Mouse (Mus musculus) ovary, postnatal 10 days (tissue): ENCODE data around the gene Nfatc4.

Experiments
- DNase-seq: peaks from one replicate; pipeline ENCODE4 v3.0.0; 2022; ENCODE audit warnings: low spot score

The Nfatc4 gene

DNA sequence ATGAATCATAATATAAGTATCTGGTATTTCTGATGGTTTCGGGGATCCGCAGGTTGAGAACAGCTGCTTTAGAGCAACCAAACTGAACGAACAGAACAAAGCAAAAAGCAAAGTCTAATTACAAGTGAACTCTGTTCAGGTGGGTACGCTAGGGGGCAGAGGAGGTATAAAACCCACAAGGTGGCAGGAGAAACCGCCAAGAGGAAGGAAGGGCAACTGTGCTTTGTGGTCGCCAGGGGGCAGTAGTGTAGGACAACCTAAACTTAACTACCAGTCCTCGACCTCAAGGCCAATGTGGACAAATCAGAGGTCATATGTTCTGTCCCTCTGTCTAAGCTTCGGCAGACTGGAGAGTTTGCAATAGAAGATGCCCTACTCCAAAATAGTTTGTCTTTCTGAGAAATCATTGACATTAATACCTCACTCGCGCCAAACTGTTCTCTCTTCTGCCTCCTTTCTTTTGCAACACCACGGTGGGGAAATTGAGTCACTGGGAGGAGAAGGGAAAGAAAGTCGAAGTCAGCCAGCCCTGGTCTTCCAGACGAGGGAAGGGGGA, 431 bp upstream of the Nfatc4 start:
- peak; percentile 49 for DNase-seq

- DNase-seq, result peak; percentile 52
Measured at GRCm38 (mm10) chr14:55824001-55824480, 1.1 kb downstream of the Nfatc4 start.

GRCm38 (mm10) chr14:55824481-55825215, 1.7 kb downstream of the Nfatc4 start:
- no peak for DNase-seq

DNA sequence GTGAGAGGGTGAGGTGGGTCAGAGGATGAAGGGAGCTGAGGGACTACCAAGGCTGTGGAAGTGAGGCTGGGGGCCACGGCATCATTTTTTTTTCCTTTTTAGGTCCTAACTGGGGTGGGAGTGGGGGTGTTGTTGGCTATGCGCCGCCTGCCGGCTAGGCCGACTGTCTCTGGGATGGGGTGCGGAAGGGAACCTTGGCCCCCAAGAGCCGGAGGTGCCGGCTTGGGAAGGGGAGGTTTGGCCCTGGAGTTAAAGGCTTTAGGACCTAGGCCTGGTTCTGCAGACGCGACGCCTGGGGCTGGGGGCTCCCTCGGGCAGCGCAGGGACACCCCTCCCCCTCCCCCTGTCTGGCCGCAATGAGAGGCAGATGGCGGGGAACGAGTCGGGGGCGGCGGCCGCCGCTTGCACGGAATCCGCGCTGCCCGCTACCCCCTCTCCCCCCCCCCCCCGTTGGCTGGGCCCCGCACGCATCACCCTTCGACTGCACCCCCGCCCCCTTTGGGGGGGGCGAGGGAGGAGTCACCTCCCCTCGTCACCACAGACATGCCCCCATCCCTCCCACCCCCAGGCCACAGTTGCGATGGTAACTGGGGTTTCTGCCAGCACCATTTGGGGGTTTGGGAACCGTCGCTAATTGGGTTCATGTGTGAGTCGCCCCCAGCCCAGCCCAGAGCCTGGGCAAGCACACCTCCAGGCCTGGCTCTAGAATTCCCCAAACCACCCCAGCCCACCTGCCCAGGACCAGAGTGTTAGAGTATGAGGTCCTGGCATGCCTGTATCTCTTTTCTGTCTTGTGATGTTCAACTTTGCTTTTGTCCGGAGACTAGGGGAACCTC, 2.5 kb downstream of the Nfatc4 start:
- no peak for DNase-seq

GRCm38 (mm10) chr14:55826142-55826541, 3.2 kb downstream of the Nfatc4 start:
- DNase-seq, result no peak

- DNase-seq, result no peak
Measured at GRCm38 (mm10) chr14:55826551-55827340, 3.8 kb downstream of the Nfatc4 start.

- DNase-seq, result no peak
Measured at GRCm38 (mm10) chr14:55828716-55829263, 5.8 kb downstream of the Nfatc4 start.

DNA sequence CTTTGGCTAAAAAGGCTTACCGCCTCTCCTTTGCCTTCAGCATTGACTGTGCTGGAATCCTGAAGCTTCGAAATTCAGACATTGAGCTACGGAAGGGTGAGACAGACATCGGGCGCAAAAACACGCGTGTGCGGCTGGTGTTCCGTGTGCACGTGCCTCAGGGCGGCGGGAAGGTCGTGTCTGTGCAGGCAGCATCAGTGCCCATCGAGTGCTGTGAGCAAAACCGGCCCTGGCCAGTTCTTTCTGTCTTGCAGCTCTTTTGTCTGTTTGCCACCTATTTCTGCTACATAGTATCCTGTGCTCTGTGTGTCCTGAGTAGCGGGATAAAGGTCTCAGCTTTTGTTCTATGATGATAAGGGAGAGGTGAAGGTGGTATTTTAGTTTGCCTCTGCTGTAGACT, 6.9 kb downstream of the Nfatc4 start:
- no peak for DNase-seq

GRCm38 (mm10) chr14:55830331-55830730, 7.4 kb downstream of the Nfatc4 start:
- no peak for DNase-seq

GRCm38 (mm10) chr14:55833126-55833525, 10.2 kb downstream of the Nfatc4 start:
- no peak for DNase-seq

DNA sequence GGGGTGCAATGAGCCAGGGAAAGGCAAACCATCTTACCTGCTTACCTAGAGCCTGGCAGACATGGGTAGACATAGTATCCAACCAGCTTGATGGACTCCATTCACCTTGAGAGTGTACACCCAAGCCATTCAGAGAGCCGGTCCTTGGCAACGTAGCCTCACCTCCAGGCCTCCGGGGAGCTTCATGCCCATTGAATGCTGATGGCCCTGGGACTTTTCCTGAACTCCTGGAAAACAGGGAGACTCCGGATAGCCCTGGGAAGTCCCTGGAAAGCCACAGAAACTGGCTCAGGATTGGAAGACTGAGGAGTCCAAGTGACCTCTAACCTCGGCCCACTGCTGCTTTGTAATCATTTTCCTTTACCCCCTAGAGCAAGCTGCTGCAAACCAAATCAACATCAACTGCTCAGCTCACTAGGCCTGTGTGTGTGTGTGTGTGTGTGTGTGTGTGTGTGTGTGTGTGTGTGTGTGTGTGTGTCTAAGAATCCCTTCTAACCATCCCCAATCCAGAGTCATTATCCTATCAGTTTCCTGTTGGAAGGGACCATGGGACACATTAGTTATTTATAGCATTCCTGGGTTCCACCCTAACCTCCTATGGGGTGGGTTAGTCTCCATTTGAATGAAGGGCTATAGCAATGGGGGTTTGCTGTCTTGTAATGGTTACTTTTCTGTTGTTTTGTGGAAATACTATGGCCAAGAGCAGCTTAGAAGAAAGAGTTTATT, 12.0 kb downstream of the Nfatc4 start:
- DNase-seq, result no peak

DNA sequence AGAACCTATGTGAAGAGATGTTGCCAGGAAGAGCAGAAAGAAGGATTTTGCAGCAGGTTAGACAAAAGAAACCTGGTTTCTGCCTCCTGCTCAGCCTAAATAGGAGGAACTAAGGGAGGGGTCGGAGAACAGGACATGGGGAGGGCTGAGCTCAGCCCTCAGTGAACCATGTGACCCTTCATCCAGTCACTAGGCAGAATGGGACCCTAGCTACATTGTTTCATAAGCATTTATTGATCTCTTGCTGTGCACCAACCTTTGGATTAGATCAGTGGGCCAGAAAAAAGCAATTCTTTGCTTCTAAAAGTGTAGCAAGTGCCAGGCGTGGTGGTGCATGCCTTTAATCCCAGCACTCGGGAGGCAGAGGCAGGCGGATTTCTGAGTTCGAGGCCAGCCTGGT, 15.4 kb downstream of the Nfatc4 start:
- no peak for DNase-seq

DNA sequence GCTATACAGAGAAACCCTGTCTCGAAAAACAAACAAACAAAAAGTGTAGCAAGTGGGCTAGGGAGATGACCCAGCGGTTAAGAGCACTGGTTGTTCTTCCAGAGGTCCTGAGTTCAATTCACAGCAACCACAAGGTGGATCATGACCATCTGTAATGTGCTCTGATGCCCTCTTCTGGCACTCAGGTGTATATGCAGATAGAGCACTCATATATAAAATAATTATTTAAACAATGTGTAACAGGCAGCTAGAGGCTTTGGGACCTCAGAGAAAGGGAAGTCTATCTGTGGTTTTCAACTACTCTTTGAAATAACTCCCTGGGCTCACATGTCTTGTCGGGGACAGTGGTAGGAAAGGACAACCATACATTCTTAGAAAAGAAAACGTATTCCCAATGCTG, 15.8 kb downstream of the Nfatc4 start:
- no peak for DNase-seq

- DNase-seq, result no peak
Measured at GRCm38 (mm10) chr14:55840853-55841366, 18.0 kb downstream of the Nfatc4 start.

DNA sequence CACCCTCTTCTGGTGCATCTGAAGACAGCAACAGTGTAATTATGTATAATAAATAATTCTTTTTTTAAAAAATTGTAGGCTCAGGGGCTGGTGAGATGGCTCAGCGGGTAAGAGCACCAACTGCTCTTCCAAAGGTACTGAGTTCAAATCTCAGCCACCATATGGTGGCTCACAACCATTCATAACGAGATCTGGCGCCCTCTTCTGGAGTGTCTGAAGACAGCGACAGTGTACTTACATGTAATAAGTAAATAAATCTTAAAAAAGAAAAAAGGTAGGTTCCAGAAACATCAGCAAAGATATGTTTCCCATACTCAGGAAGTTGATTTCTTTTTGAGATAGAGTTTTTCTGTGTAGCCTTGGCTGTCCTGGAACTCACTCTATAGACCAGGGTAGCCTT, 19.9 kb downstream of the Nfatc4 start:
- DNase-seq, result no peak

GRCm38 (mm10) chr14:55845506-55846294, 22.8 kb downstream of the Nfatc4 start:
- no peak for DNase-seq

DNA sequence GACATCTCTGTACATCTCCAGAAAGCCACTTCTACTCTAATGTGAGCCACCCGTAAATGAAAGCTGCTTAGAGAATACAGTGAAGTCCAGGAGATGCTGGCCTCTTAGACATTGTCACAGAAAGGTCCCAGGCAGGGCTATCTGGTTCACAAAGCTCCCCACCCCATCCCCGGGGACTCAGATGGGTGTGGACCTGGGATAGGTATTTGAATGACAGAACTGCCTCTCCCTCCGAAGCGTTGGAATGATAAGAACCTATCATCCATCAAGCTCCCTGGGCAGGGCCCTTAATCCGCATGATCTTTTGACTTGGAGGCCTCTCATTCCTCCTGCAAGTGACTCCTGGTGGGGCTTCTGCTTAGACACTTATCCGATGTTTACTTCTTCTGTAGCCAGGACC, 27.9 kb downstream of the Nfatc4 start:
- DNase-seq, result no peak

- no peak for DNase-seq
Measured at GRCm38 (mm10) chr14:55852646-55853551, 30.0 kb downstream of the Nfatc4 start.
